Mouse (Mus musculus): ENCODE measurements around the gene Cbx8. TPM values are rescaled to one million over a fixed set of nuclear protein-coding genes. Genes with fewer than 3 reads are reported as not detected.

Gene Cbx8
- 6.4 and 6.6 TPM in 2 replicates for polyA plus RNA-seq (2015; fragmentation: Nextera tagmentation; extraction: Ambion mirVana)

- peaks cover 22% of the 10 kb centered on the region for H3K4me1 ChIP-seq (replicated peaks; ENCODE audit: control insufficient read depth, insufficient read depth, low read length)
- peak within 1 kb of the TSS; percentile 79 for H3K4me3 ChIP-seq (ENCODE audit: low read depth, low read length)
- no peaks in the 10 kb centered on the region for H3K9me3 ChIP-seq (ENCODE audit: control insufficient read depth)
- peaks cover 72% of the 10 kb centered on the region for H3K27me3 ChIP-seq (replicated peaks; ENCODE audit: control insufficient read depth, insufficient read depth, low read length)
- H3K4me2 ChIP-seq (replicated peaks; ENCODE audit: low read depth): peak within 1 kb of the TSS; percentile 99
- peak within 1 kb of the TSS; percentile 61; the same call in 1 of the 2 replicates for H3K27ac ChIP-seq (ENCODE audit: low read depth, low read length)
- under 1% methylated on average over 50 of the region's 63 CpGs for WGBS
- TF ChIP-seq CTCF (IDR thresholded peaks at IDR 0.05; ENCODE audit: low read depth): no peak; the same call in 1 of the 2 replicates
- peak; percentile 91 for ATAC-seq
- H3K36me3 ChIP-seq (ENCODE audit: control insufficient read depth, insufficient read depth): peaks cover 8% of the 10 kb centered on the region; the same call in 1 of the 2 replicates
- H3K9ac ChIP-seq (ENCODE audit: low read depth, low read length): peak within 1 kb of the TSS; percentile 64
These were observed at the start of gene Cbx8 for GRCm38 (mm10) chr11:119040600-119041324. Cbx8 (minus strand) TSS chr11:119040969.

- no peaks in the 10 kb centered on the region for H3K36me3 ChIP-seq (ENCODE audit: control insufficient read depth, insufficient read depth)
- TF ChIP-seq CTCF (IDR thresholded peaks at IDR 0.05; ENCODE audit: low read depth): no peak
- WGBS: under 1% methylated on average over 66 of the region's 75 CpGs
- peak overlapping the region; percentile 94 for H3K4me2 ChIP-seq (replicated peaks; ENCODE audit: low read depth)
- peak overlapping the region; percentile 80 for H3K27ac ChIP-seq (ENCODE audit: low read depth, low read length)
- H3K27me3 ChIP-seq (replicated peaks; ENCODE audit: control insufficient read depth, insufficient read depth, low read length): peaks cover 20% of the 10 kb centered on the region
- peaks cover 30% of the 10 kb centered on the region for H3K4me1 ChIP-seq (replicated peaks; ENCODE audit: control insufficient read depth, insufficient read depth, low read length)
- no peak for ATAC-seq
- peak overlapping the region; percentile 50 for H3K4me3 ChIP-seq (ENCODE audit: low read depth, low read length)
- peak overlapping the region; percentile 65 for H3K9ac ChIP-seq (ENCODE audit: low read depth, low read length)
- no peaks in the 10 kb centered on the region for H3K9me3 ChIP-seq (ENCODE audit: control insufficient read depth)
These were observed 49.5 kb upstream of the Cbx8 start for GRCm38 (mm10) chr11:119090076-119090960.

- H3K4me1 ChIP-seq (replicated peaks; ENCODE audit: control insufficient read depth, insufficient read depth, low read length): peaks cover 30% of the 10 kb centered on the region
- under 1% methylated on average over 41 of the region's 41 CpGs for WGBS
- peak overlapping the region; percentile 50 for H3K4me3 ChIP-seq (ENCODE audit: low read depth, low read length)
- H3K27me3 ChIP-seq (replicated peaks; ENCODE audit: control insufficient read depth, insufficient read depth, low read length): peaks cover 20% of the 10 kb centered on the region
- H3K36me3 ChIP-seq (ENCODE audit: control insufficient read depth, insufficient read depth): no peaks in the 10 kb centered on the region
- H3K4me2 ChIP-seq (replicated peaks; ENCODE audit: low read depth): peak overlapping the region; percentile 94
- no peak for TF ChIP-seq CTCF (IDR thresholded peaks at IDR 0.05; ENCODE audit: low read depth)
- H3K9ac ChIP-seq (ENCODE audit: low read depth, low read length): peak overlapping the region; percentile 65
- H3K9me3 ChIP-seq (ENCODE audit: control insufficient read depth): no peaks in the 10 kb centered on the region
- no peak overlapping the region for H3K27ac ChIP-seq (ENCODE audit: low read depth, low read length)
- ATAC-seq: no peak
These were observed 48.7 kb upstream of the Cbx8 start for GRCm38 (mm10) chr11:119089235-119090075.

- peaks cover 36% of the 10 kb centered on the region for H3K4me1 ChIP-seq (replicated peaks; ENCODE audit: control insufficient read depth, insufficient read depth, low read length)
- peak; percentile 65 for TF ChIP-seq CTCF (IDR thresholded peaks at IDR 0.05; ENCODE audit: low read depth)
- no peaks in the 10 kb centered on the region for H3K9me3 ChIP-seq (ENCODE audit: control insufficient read depth)
- no peak for ATAC-seq
- 10% methylated on average over 28 of the region's 28 CpGs for whole genome bisulfite sequencing
- no peak overlapping the region for H3K9ac ChIP-seq (ENCODE audit: low read depth, low read length)
- peak overlapping the region; percentile 50; the same call in 1 of the 2 replicates for H3K4me3 ChIP-seq (ENCODE audit: low read depth, low read length)
- peaks cover 20% of the 10 kb centered on the region for H3K27me3 ChIP-seq (replicated peaks; ENCODE audit: control insufficient read depth, insufficient read depth, low read length)
- H3K36me3 ChIP-seq (ENCODE audit: control insufficient read depth, insufficient read depth): no peaks in the 10 kb centered on the region
- peak overlapping the region; percentile 94 for H3K4me2 ChIP-seq (replicated peaks; ENCODE audit: low read depth)
- H3K27ac ChIP-seq (ENCODE audit: low read depth, low read length): no peak overlapping the region
These were observed 47.8 kb upstream of the Cbx8 start for GRCm38 (mm10) chr11:119088391-119089234.
